8 mouse cellular contexts compared by ENCODE assay signal in the genomic region with DNA sequence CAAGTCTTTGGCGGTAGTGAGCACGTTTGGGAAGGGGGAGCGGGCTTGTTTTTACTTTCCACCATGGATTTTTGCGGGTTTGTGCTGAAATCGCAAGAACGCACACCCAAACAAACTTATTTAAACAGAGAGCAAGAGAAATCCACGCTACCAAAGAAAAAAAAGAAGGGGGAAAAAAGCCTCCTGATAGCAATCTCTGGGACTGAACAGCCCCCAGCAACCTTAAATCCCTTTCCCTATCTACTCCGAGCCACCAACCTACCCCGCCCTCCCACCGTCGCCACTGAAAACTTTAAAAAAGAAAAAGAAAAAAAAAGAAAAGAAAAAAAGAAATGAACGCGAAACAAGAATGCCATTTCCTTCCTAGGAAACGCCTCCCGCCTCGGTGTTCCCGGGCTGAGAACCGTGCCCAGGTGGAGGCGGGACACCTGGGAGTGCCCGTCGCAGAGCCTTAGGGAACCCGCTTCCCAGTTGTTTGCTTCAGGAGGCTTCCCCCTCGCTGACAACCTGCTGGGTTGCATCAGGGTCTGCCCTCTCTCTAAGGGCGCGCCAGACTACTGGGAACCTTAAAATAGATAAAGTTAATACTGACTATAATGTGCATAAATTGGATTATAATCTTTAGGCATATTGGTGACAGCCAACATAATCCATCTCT. TPM values are rescaled to one million over a fixed set of nuclear protein-coding genes. Genes with fewer than 3 reads are reported as not detected.
DNase-seq lines count a peak whose midpoint lies in the region; ATAC-seq lines count a peak whose summit lies in the region.

No protein-coding gene starts in this region.

- no peaks in the 10 kb centered on the region for H3K36me3 ChIP-seq in hindbrain, embryonic 15.5 days
- H3K36me3 ChIP-seq in liver, embryonic 12.5 days, result peaks cover 5% of the 10 kb centered on the region; the same call in 1 of the 2 replicates
- peaks cover 5% of the 10 kb centered on the region; the same call in 1 of the 2 replicates for H3K36me3 ChIP-seq in neural tube, embryonic 12.5 days

- peak overlapping the region; percentile 69 for H3K4me3 ChIP-seq in hindbrain, embryonic 15.5 days
- peak overlapping the region; percentile 87 for H3K4me3 ChIP-seq in liver, embryonic 12.5 days
- H3K4me3 ChIP-seq in neural tube, embryonic 12.5 days, result peak overlapping the region; percentile 92

- peaks cover 42% of the 10 kb centered on the region for H3K4me1 ChIP-seq in hindbrain, embryonic 15.5 days (replicated peaks)
- H3K4me1 ChIP-seq in liver, embryonic 12.5 days, result peaks cover 32% of the 10 kb centered on the region
- H3K4me1 ChIP-seq in neural tube, embryonic 12.5 days, result peaks cover 20% of the 10 kb centered on the region

- whole genome bisulfite sequencing in hindbrain, embryonic 15.5 days, result under 1% methylated on average over 25 of the region's 25 CpGs
- 2% methylated on average over 25 of the region's 25 CpGs for WGBS in liver, embryonic 12.5 days (ENCODE audit: insufficient replicate concordance)
- WGBS in neural tube, embryonic 12.5 days, result under 1% methylated on average over 25 of the region's 25 CpGs

- DNase-seq in cerebellum, adult 11 months, result peak; percentile 31
- no peak for DNase-seq in cerebellum, adult 9-10 months
- DNase-seq in R1 (ENCODE audit: low read depth, low spot score), result peak; percentile 16

- peak; percentile 21; the same call in 1 of the 2 replicates for ATAC-seq in erythroid progenitor cell, adult 5-6 weeks (replicated peaks; ENCODE audit: low FRiP score, poor library complexity, severe bottlenecking)
- ATAC-seq in hindbrain, embryonic 15.5 days (ENCODE audit: low FRiP score, low read depth), result no peak
- ATAC-seq in liver, embryonic 12.5 days, result no peak
- no peak for ATAC-seq in neural tube, embryonic 12.5 days (ENCODE audit: low FRiP score, low read depth)
- no peak for ATAC-seq in megakaryocyte progenitor cell, adult 5-6 weeks (replicated peaks; ENCODE audit: poor library complexity)

- no peaks in the 10 kb centered on the region for H3K27me3 ChIP-seq in hindbrain, embryonic 15.5 days
- peaks cover 17% of the 10 kb centered on the region for H3K27me3 ChIP-seq in liver, embryonic 12.5 days (replicated peaks)
- H3K27me3 ChIP-seq in neural tube, embryonic 12.5 days (replicated peaks), result no peaks in the 10 kb centered on the region; the same call in 1 of the 2 replicates

- peak overlapping the region; percentile 88 for H3K4me2 ChIP-seq in hindbrain, embryonic 15.5 days
- peak overlapping the region; percentile 99 for H3K4me2 ChIP-seq in liver, embryonic 12.5 days
- H3K4me2 ChIP-seq in neural tube, embryonic 12.5 days (replicated peaks), result peak overlapping the region; percentile 80

- no peaks in the 10 kb centered on the region for H3K9me3 ChIP-seq in hindbrain, embryonic 15.5 days
- H3K9me3 ChIP-seq in liver, embryonic 12.5 days (replicated peaks), result no peaks in the 10 kb centered on the region
- H3K9me3 ChIP-seq in neural tube, embryonic 12.5 days, result no peaks in the 10 kb centered on the region

- H3K27ac ChIP-seq in hindbrain, embryonic 15.5 days (replicated peaks), result peak overlapping the region; percentile 98
- no peak overlapping the region for H3K27ac ChIP-seq in liver, embryonic 12.5 days
- no peak overlapping the region for H3K27ac ChIP-seq in neural tube, embryonic 12.5 days

- peak overlapping the region; percentile 70 for H3K9ac ChIP-seq in hindbrain, embryonic 15.5 days
- H3K9ac ChIP-seq in liver, embryonic 12.5 days, result peak overlapping the region; percentile 67
- H3K9ac ChIP-seq in neural tube, embryonic 12.5 days, result peak overlapping the region; percentile 41

RNA-seq across cellular contexts. Expression of gene Mllt3, which starts 0.7 kb away (rescaled TPM):
- 16.9 and 27.7 TPM in 2 replicates for total RNA-seq in erythroid progenitor cell, adult 5-6 weeks (2015; ENCODE audit: low replicate concordance)
- total RNA-seq in erythroid progenitor cell, adult 5-6 weeks (2017; ENCODE audit: low replicate concordance), result 31.3 and 37.0 TPM in 2 replicates
- polyA plus RNA-seq in hindbrain, embryonic 15.5 days (2015; fragmentation: Nextera tagmentation; extraction: Ambion mirVana), result 77.3 and 83.1 TPM in 2 replicates
- polyA plus RNA-seq in liver, embryonic 12.5 days (2016; fragmentation: Nextera tagmentation; extraction: Ambion mirVana), result 88.6 and 92.6 TPM in 2 replicates
- 76.3 and 90.5 TPM in 2 replicates for polyA plus RNA-seq in neural tube, embryonic 12.5 days (2016; fragmentation: Nextera tagmentation; extraction: Ambion mirVana)
- total RNA-seq in megakaryocyte progenitor cell, adult 5-6 weeks (2015), result 11.8 and 17.6 TPM in 2 replicates
- 15.3 and 16.1 TPM in 2 replicates for total RNA-seq in megakaryocyte progenitor cell, adult 5-6 weeks (2017)
